Mouse (Mus musculus): ENCODE results near the gene Wwtr1. TPM values are rescaled to one million over a fixed set of nuclear protein-coding genes. Genes with fewer than 3 reads are reported as not detected.

Wwtr1 gene
- 28.9 TPM in 2 replicates for polyA plus RNA-seq (2015; fragmentation: Nextera tagmentation; extraction: Ambion mirVana)

- TF ChIP-seq CTCF (IDR thresholded peaks at IDR 0.05; ENCODE audit: low read depth), result no peak
- Histone ChIP-seq H3K9ac (ENCODE audit: low read depth, low read length) (peak within 1 kb of the TSS; percentile 94), H3K4me2 (ENCODE audit: low read length) (peak within 1 kb of the TSS; percentile 94), H3K27ac (peak within 1 kb of the TSS; percentile 99), H3K4me1 (replicated peaks; ENCODE audit: insufficient read depth, low read length) (peaks cover 23% of the 10 kb centered on the region), H3K27me3 (ENCODE audit: insufficient read depth, low read length) (no peaks in the 10 kb centered on the region), H3K36me3 (ENCODE audit: insufficient read depth, low read length) (no peaks in the 10 kb centered on the region), H3K9me3 (replicated peaks; ENCODE audit: low read length) (no peaks in the 10 kb centered on the region), H3K4me3 (replicated peaks; ENCODE audit: low read depth, low read length) (peak within 1 kb of the TSS; percentile 96)
- ATAC-seq (replicated peaks; ENCODE audit: low FRiP score, low read depth), result peak; percentile 95
- DNase-seq (ENCODE audit: low spot score), result peak; percentile 98
- WGBS, result under 1% methylated on average over 36 of the region's 36 CpGs
Measured at GRCm38 (mm10) chr3:57575660-57576055, at the start of gene Wwtr1. Gene Wwtr1 (minus strand): TSS chr3:57575910.

GRCm38 (mm10) chr3:57619718-57620117 lies 44.0 kb upstream of the Wwtr1 start:
- no peak overlapping the region for H3K4me2 ChIP-seq (ENCODE audit: low read length)
- no peak overlapping the region for H3K27ac ChIP-seq
- H3K27me3 ChIP-seq (ENCODE audit: insufficient read depth, low read length), result no peaks in the 10 kb centered on the region
- no peak for DNase-seq (ENCODE audit: low spot score)
- no peaks in the 10 kb centered on the region for H3K36me3 ChIP-seq (ENCODE audit: insufficient read depth, low read length)
- ATAC-seq (replicated peaks; ENCODE audit: low FRiP score, low read depth), result no peak
- peak; percentile 62 for TF ChIP-seq CTCF (IDR thresholded peaks at IDR 0.05; ENCODE audit: low read depth)
- WGBS, result 68% methylated on average over 4 of the region's 4 CpGs
- no peak overlapping the region for H3K4me3 ChIP-seq (replicated peaks; ENCODE audit: low read depth, low read length)
- H3K9ac ChIP-seq (ENCODE audit: low read depth, low read length), result no peak overlapping the region
- no peaks in the 10 kb centered on the region for H3K4me1 ChIP-seq (replicated peaks; ENCODE audit: insufficient read depth, low read length)
- H3K9me3 ChIP-seq (replicated peaks; ENCODE audit: low read length), result no peaks in the 10 kb centered on the region

GRCm38 (mm10) chr3:57615652-57616051 lies 39.9 kb upstream of the Wwtr1 start:
- no peak for ATAC-seq (replicated peaks; ENCODE audit: low FRiP score, low read depth)
- no peak overlapping the region for H3K9ac ChIP-seq (ENCODE audit: low read depth, low read length)
- H3K9me3 ChIP-seq (replicated peaks; ENCODE audit: low read length), result no peaks in the 10 kb centered on the region
- H3K27ac ChIP-seq, result no peak overlapping the region
- no peak overlapping the region for H3K4me2 ChIP-seq (ENCODE audit: low read length)
- 87% methylated on average over 4 of the region's 4 CpGs for WGBS
- TF ChIP-seq CTCF (IDR thresholded peaks at IDR 0.05; ENCODE audit: low read depth), result peak; percentile 58; the same call in 1 of the 2 replicates
- H3K4me3 ChIP-seq (replicated peaks; ENCODE audit: low read depth, low read length), result no peak overlapping the region
- DNase-seq (ENCODE audit: low spot score), result no peak
- H3K4me1 ChIP-seq (replicated peaks; ENCODE audit: insufficient read depth, low read length), result no peaks in the 10 kb centered on the region
- H3K27me3 ChIP-seq (ENCODE audit: insufficient read depth, low read length), result no peaks in the 10 kb centered on the region
- no peaks in the 10 kb centered on the region for H3K36me3 ChIP-seq (ENCODE audit: insufficient read depth, low read length)

GRCm38 (mm10) chr3:57612430-57612997 lies 36.8 kb upstream of the Wwtr1 start:
- no peaks in the 10 kb centered on the region for H3K27me3 ChIP-seq (ENCODE audit: insufficient read depth, low read length)
- WGBS, result 67% methylated on average over 3 of the region's 3 CpGs
- DNase-seq (ENCODE audit: low spot score) (no peak), ATAC-seq (replicated peaks; ENCODE audit: low FRiP score, low read depth) (no peak)
- H3K36me3 ChIP-seq (ENCODE audit: insufficient read depth, low read length), result no peaks in the 10 kb centered on the region
- no peak for TF ChIP-seq CTCF (IDR thresholded peaks at IDR 0.05; ENCODE audit: low read depth)
- H3K27ac ChIP-seq, result no peak overlapping the region
- H3K4me2 ChIP-seq (ENCODE audit: low read length), result no peak overlapping the region
- no peak overlapping the region for H3K4me3 ChIP-seq (replicated peaks; ENCODE audit: low read depth, low read length)
- no peak overlapping the region for H3K9ac ChIP-seq (ENCODE audit: low read depth, low read length)
- no peaks in the 10 kb centered on the region for H3K9me3 ChIP-seq (replicated peaks; ENCODE audit: low read length)
- H3K4me1 ChIP-seq (replicated peaks; ENCODE audit: insufficient read depth, low read length), result no peaks in the 10 kb centered on the region

- H3K36me3 ChIP-seq (ENCODE audit: insufficient read depth, low read length), result no peaks in the 10 kb centered on the region
- H3K4me2 ChIP-seq (ENCODE audit: low read length), result no peak overlapping the region
- H3K9me3 ChIP-seq (replicated peaks; ENCODE audit: low read length), result no peaks in the 10 kb centered on the region
- H3K4me1 ChIP-seq (replicated peaks; ENCODE audit: insufficient read depth, low read length), result no peaks in the 10 kb centered on the region
- DNase-seq (ENCODE audit: low spot score) (no peak), ATAC-seq (replicated peaks; ENCODE audit: low FRiP score, low read depth) (no peak)
- 50% methylated on average over 7 of the region's 7 CpGs for WGBS
- no peak for TF ChIP-seq CTCF (IDR thresholded peaks at IDR 0.05; ENCODE audit: low read depth)
- no peak overlapping the region for H3K4me3 ChIP-seq (replicated peaks; ENCODE audit: low read depth, low read length)
- no peak overlapping the region for H3K27ac ChIP-seq
- no peak overlapping the region for H3K9ac ChIP-seq (ENCODE audit: low read depth, low read length)
- no peaks in the 10 kb centered on the region for H3K27me3 ChIP-seq (ENCODE audit: insufficient read depth, low read length)
Measured at GRCm38 (mm10) chr3:57611776-57612175, 36.1 kb upstream of the Wwtr1 start.

- no peak for TF ChIP-seq CTCF (IDR thresholded peaks at IDR 0.05; ENCODE audit: low read depth)
Measured at GRCm38 (mm10) chr3:57604618-57605015, 28.9 kb upstream of the Wwtr1 start.

More at GRCm38 (mm10) chr3:57604618-57605015, 28.9 kb upstream of the Wwtr1 start:
- Histone ChIP-seq H3K27ac (no peak overlapping the region), H3K36me3 (ENCODE audit: insufficient read depth, low read length) (no peaks in the 10 kb centered on the region), H3K4me3 (replicated peaks; ENCODE audit: low read depth, low read length) (no peak overlapping the region), H3K27me3 (ENCODE audit: insufficient read depth, low read length) (no peaks in the 10 kb centered on the region), H3K4me2 (ENCODE audit: low read length) (no peak overlapping the region), H3K4me1 (replicated peaks; ENCODE audit: insufficient read depth, low read length) (no peaks in the 10 kb centered on the region), H3K9me3 (replicated peaks; ENCODE audit: low read length) (no peaks in the 10 kb centered on the region), H3K9ac (ENCODE audit: low read depth, low read length) (no peak overlapping the region)
- WGBS, result 62% methylated on average over 1 of the region's 1 CpGs
- no peak for ATAC-seq (replicated peaks; ENCODE audit: low FRiP score, low read depth)
- DNase-seq (ENCODE audit: low spot score), result no peak

All from kidney, postnatal 0 days (tissue).